Mouse (Mus musculus): ENCODE data around the gene Cdh13.
"Not testable (repeated sequence)": the region's sequence is repeated elsewhere in the genome, so short reads cannot be mapped to it uniquely, and the experiment has no call there.

The Cdh13 gene

GRCm38 (mm10) chr8:118713111-118713510 is 429.6 kb downstream of the Cdh13 start:
- no peak for DNase-seq

- no peak for DNase-seq
These were observed 430.1 kb downstream of the Cdh13 start for GRCm38 (mm10) chr8:118713596-118713995.

- peak; percentile 50 for DNase-seq
These were observed 439.4 kb downstream of the Cdh13 start for GRCm38 (mm10) chr8:118722896-118723295.

GRCm38 (mm10) chr8:118725651-118726050 is 442.1 kb downstream of the Cdh13 start:
- DNase-seq: no peak

GRCm38 (mm10) chr8:118741781-118742180 is 458.2 kb downstream of the Cdh13 start:
- no peak for DNase-seq

GRCm38 (mm10) chr8:118744991-118745390 is 461.5 kb downstream of the Cdh13 start:
- DNase-seq: no peak

GRCm38 (mm10) chr8:118748041-118748604 is 464.6 kb downstream of the Cdh13 start:
- no peak for DNase-seq

- no peak for DNase-seq
These were observed 465.7 kb downstream of the Cdh13 start for GRCm38 (mm10) chr8:118749191-118749590.

GRCm38 (mm10) chr8:118749786-118750185 is 466.3 kb downstream of the Cdh13 start:
- DNase-seq: no peak

GRCm38 (mm10) chr8:118753710-118754109 is 470.2 kb downstream of the Cdh13 start:
- peak; percentile 46 for DNase-seq

- peak; percentile 12 for DNase-seq
These were observed 470.6 kb downstream of the Cdh13 start for GRCm38 (mm10) chr8:118754119-118754518.

GRCm38 (mm10) chr8:118777507-118777906 is 494.0 kb downstream of the Cdh13 start:
- not testable (repeated sequence) for DNase-seq

- peak; percentile 18 for DNase-seq
These were observed 494.8 kb downstream of the Cdh13 start for GRCm38 (mm10) chr8:118778374-118778773.

- no peak for DNase-seq
These were observed 502.1 kb downstream of the Cdh13 start for GRCm38 (mm10) chr8:118785646-118786045.

GRCm38 (mm10) chr8:118789649-118790048 is 506.1 kb downstream of the Cdh13 start:
- peak; percentile 33 for DNase-seq

GRCm38 (mm10) chr8:118794886-118795285 is 511.4 kb downstream of the Cdh13 start:
- peak; percentile 79 for DNase-seq

GRCm38 (mm10) chr8:118796491-118796890 is 513.0 kb downstream of the Cdh13 start:
- DNase-seq: no peak

GRCm38 (mm10) chr8:118797127-118797526 is 513.6 kb downstream of the Cdh13 start:
- DNase-seq: no peak

- no peak for DNase-seq
These were observed 519.6 kb downstream of the Cdh13 start for GRCm38 (mm10) chr8:118803168-118803567.

GRCm38 (mm10) chr8:118809660-118810059 is 526.1 kb downstream of the Cdh13 start:
- DNase-seq: no peak

- DNase-seq: no peak
These were observed 531.5 kb downstream of the Cdh13 start for GRCm38 (mm10) chr8:118815055-118815454.

- no peak for DNase-seq
These were observed 543.2 kb downstream of the Cdh13 start for GRCm38 (mm10) chr8:118826761-118827160.

- DNase-seq: no peak
These were observed 544.2 kb downstream of the Cdh13 start for GRCm38 (mm10) chr8:118827726-118828125.

- DNase-seq: peak; percentile 21
These were observed 546.8 kb downstream of the Cdh13 start for GRCm38 (mm10) chr8:118830291-118830690.

- no peak for DNase-seq
These were observed 547.5 kb downstream of the Cdh13 start for GRCm38 (mm10) chr8:118831026-118831425.
